Mouse (Mus musculus) liver, adult 2 months (tissue): Measurements from ENCODE around the gene Sez6l. TPM values are rescaled to one million over a fixed set of nuclear protein-coding genes. Genes with fewer than 3 reads are reported as not detected.

ENCODE experiments used
- DNase-seq: peaks from one replicate; pipeline ENCODE4 v3.0.0-alpha.2; 2011; ENCODE audit warnings: low read depth, low spot score; ENCODE audit errors: extremely low read depth
- H3K27ac ChIP-seq: fragments of 200-500 bp; replicated peaks from 2 replicates; pipeline ENCODE4 v1.5.1; 2012; ENCODE audit warnings: low read depth, mild to moderate bottlenecking, control low read depth, inconsistent platforms, low read length; ENCODE audit not compliant: insufficient read depth
- H3K27me3 ChIP-seq: fragments of 200-500 bp; 2 replicates; pipeline ENCODE4 v1.6.1; 2012; ENCODE audit warnings: mild to moderate bottlenecking, moderate library complexity, low read length, inconsistent platforms; ENCODE audit not compliant: control insufficient read depth, insufficient read depth
- H3K36me3 ChIP-seq: fragments of 200-500 bp; 2 replicates; pipeline ENCODE4 v1.6.1; 2012; ENCODE audit warnings: low read length, inconsistent platforms; ENCODE audit not compliant: control insufficient read depth, insufficient read depth
- H3K4me1 ChIP-seq: fragments of 200-500 bp; 2 replicates; pipeline ENCODE4 v1.6.1; 2011; ENCODE audit warnings: low read length; ENCODE audit not compliant: control insufficient read depth, insufficient read depth
- H3K4me3 ChIP-seq: fragments of 200-500 bp; 2 replicates; pipeline ENCODE4 v1.5.1; 2011; ENCODE audit warnings: low read depth, mild to moderate bottlenecking, control low read depth, low read length, moderate library complexity; ENCODE audit not compliant: insufficient read depth
- H3K79me2 ChIP-seq: fragments of 200-500 bp; 2 replicates; pipeline ENCODE4 v1.6.1; 2012; ENCODE audit warnings: inconsistent platforms, mild to moderate bottlenecking, low read length, moderate library complexity; ENCODE audit not compliant: control insufficient read depth, insufficient read depth
- H3K9ac ChIP-seq: fragments of 200-500 bp; 2 replicates; pipeline ENCODE4 v1.6.1; 2012; ENCODE audit warnings: low read depth, mild to moderate bottlenecking, control low read depth, inconsistent platforms, low read length
- CTCF ChIP-seq: fragments of 200-500 bp; IDR thresholded peaks from 2 replicates; pipeline ENCODE4 v1.5.1; 2011; ENCODE audit warnings: low read depth, low read length, control low read depth
- POLR2A ChIP-seq: fragments of 200-500 bp; IDR thresholded peaks from 2 replicates; pipeline ENCODE4 v1.6.1; 2011; ENCODE audit warnings: low read length, control low read depth; ENCODE audit not compliant: insufficient read depth; ENCODE audit errors: extremely low read depth
- WGBS: fragments of 180-500 bp; shearing (Covaris S2); methylation state at CpG from one replicate; pipeline ENCODE4 v1.1.7; 2018; 5-methylcytosine and 5-hydroxymethylcytosine counted together
- polyA plus RNA-seq: library from polyadenylated mRNA; depleted of rRNA; stranded (reverse); fragments of >200 nt; gene quantifications from 2 replicates; pipeline ENCODE4 v1.2.3, GENCODE M21; 2012; rRNA removed
- total RNA-seq: library from RNA; depleted of rRNA; stranded (reverse); fragments of >200 nt; gene quantifications from 2 replicates; pipeline ENCODE4 v1.2.3, GENCODE M21; 2014; rRNA removed

The Sez6l gene
- total RNA-seq: under 0.01 TPM in 1 of 2 replicates, not detected in the other
- polyA plus RNA-seq: not detected in 2 replicates

- no peaks in the 10 kb centered on the region for H3K79me2 ChIP-seq
- H3K9ac ChIP-seq: no peak within 1 kb of the TSS
- no peak for DNase-seq
- H3K4me3 ChIP-seq: no peak within 1 kb of the TSS
- TF ChIP-seq CTCF (no peak), POLR2A (no peak)
- 2% methylated on average over 43 of the region's 50 CpGs for WGBS
- H3K4me1 ChIP-seq: no peaks in the 10 kb centered on the region
- peaks cover 15% of the 10 kb centered on the region for H3K27me3 ChIP-seq
- no peaks in the 10 kb centered on the region for H3K36me3 ChIP-seq
- no peak within 1 kb of the TSS for H3K27ac ChIP-seq
Measured at GRCm38 (mm10) chr5:112576993-112577670, at the start of gene Sez6l. TSS of gene Sez6l (minus strand) at chr5:112577185.

GRCm38 (mm10) chr5:112625555-112626160, 48.7 kb upstream of the Sez6l start:
- H3K9ac ChIP-seq: no peak overlapping the region
- H3K4me3 ChIP-seq: no peak overlapping the region
- no peaks in the 10 kb centered on the region for H3K27me3 ChIP-seq
- no peak for DNase-seq
- no peaks in the 10 kb centered on the region for H3K4me1 ChIP-seq
- no peaks in the 10 kb centered on the region for H3K36me3 ChIP-seq
- H3K27ac ChIP-seq: no peak overlapping the region
- TF ChIP-seq POLR2A (no peak), CTCF (no peak)
- 37% methylated on average over 31 of the region's 31 CpGs for WGBS
- H3K79me2 ChIP-seq: no peaks in the 10 kb centered on the region

- Histone ChIP-seq H3K27ac (no peak overlapping the region), H3K9ac (no peak overlapping the region), H3K79me2 (no peaks in the 10 kb centered on the region), H3K36me3 (no peaks in the 10 kb centered on the region), H3K4me3 (no peak overlapping the region), H3K27me3 (no peaks in the 10 kb centered on the region), H3K4me1 (no peaks in the 10 kb centered on the region)
- WGBS: 26% methylated on average over 2 of the region's 2 CpGs
- no peak for TF ChIP-seq POLR2A
- TF ChIP-seq CTCF: no peak
- DNase-seq: no peak
Measured at GRCm38 (mm10) chr5:112622946-112623345, 46.0 kb upstream of the Sez6l start.

GRCm38 (mm10) chr5:112620256-112620655, 43.3 kb upstream of the Sez6l start:
- TF ChIP-seq CTCF (no peak), POLR2A (no peak)
- H3K27me3 ChIP-seq: no peaks in the 10 kb centered on the region
- no peaks in the 10 kb centered on the region for H3K4me1 ChIP-seq
- H3K4me3 ChIP-seq: no peak overlapping the region
- H3K36me3 ChIP-seq: no peaks in the 10 kb centered on the region
- no peak overlapping the region for H3K27ac ChIP-seq
- no peak overlapping the region for H3K9ac ChIP-seq
- DNase-seq: no peak
- no peaks in the 10 kb centered on the region for H3K79me2 ChIP-seq
- 47% methylated on average over 3 of the region's 3 CpGs for WGBS

GRCm38 (mm10) chr5:112619344-112619743, 42.4 kb upstream of the Sez6l start:
- Histone ChIP-seq H3K4me3 (no peak overlapping the region), H3K27me3 (no peaks in the 10 kb centered on the region)

More at GRCm38 (mm10) chr5:112619344-112619743, 42.4 kb upstream of the Sez6l start:
- no peak for TF ChIP-seq CTCF
- no peak for TF ChIP-seq POLR2A
- Histone ChIP-seq H3K36me3 (no peaks in the 10 kb centered on the region), H3K4me1 (no peaks in the 10 kb centered on the region), H3K27ac (no peak overlapping the region), H3K9ac (no peak overlapping the region), H3K79me2 (no peaks in the 10 kb centered on the region)
- DNase-seq: no peak
- 83% methylated on average over 3 of the region's 3 CpGs for WGBS
